Mouse (Mus musculus) MEL (cell line): ENCODE results near the gene Xpo6. TPM values are rescaled to one million over a fixed set of nuclear protein-coding genes. Genes with fewer than 3 reads are reported as not detected.

Experiments used
- DNase-seq: peaks from one replicate; pipeline ENCODE4 v3.0.0; 2011; ENCODE audit warnings: low read depth, low spot score
- H3K27ac ChIP-seq: 2 replicates; pipeline ENCODE4 v1.5.1; 2012; ENCODE audit warnings: low read depth, mild to moderate bottlenecking, control low read depth, low read length, moderate library complexity; ENCODE audit not compliant: control insufficient read depth
- H3K27me3 ChIP-seq, 2 experiments: fragments of 150-350 bp in 1 of 2; sonication (generic) in 1 of 2; 2 replicates each; pipeline ENCODE4 v1.6.1; 2012; ENCODE audit warnings: low read length in 2 of 2, mild to moderate bottlenecking in 2 of 2, improper control_type of control experiment in 1 of 2, moderate library complexity in 1 of 2; ENCODE audit not compliant: insufficient read depth in 2 of 2, control insufficient read depth in 1 of 2
- H3K36me3 ChIP-seq, 2 experiments: 2 replicates each; pipeline ENCODE4 v1.6.1; 2012 to 2014; ENCODE audit warnings: low read length in 2 of 2, improper control_type of control experiment in 1 of 2, inconsistent platforms in 1 of 2, mild to moderate bottlenecking in 1 of 2; ENCODE audit not compliant: insufficient read depth in 2 of 2, control insufficient read depth in 1 of 2
- H3K4me1 ChIP-seq, 2 experiments: fragments of 150-350 bp in 1 of 2; sonication (generic) in 1 of 2; 2 replicates each; pipeline ENCODE4 v1.6.1; 2012; ENCODE audit warnings: low read length in 2 of 2, improper control_type of control experiment in 1 of 2, mild to moderate bottlenecking in 1 of 2; ENCODE audit not compliant: insufficient read depth in 2 of 2, control insufficient read depth in 1 of 2
- H3K4me3 ChIP-seq, 2 experiments: fragments of 150-350 bp in 1 of 2; sonication (generic) in 1 of 2; 2 replicates each; pipeline ENCODE4 v1.5.1; 2012; ENCODE audit warnings: low read depth in 2 of 2, low read length in 2 of 2, mild to moderate bottlenecking in 2 of 2, moderate library complexity in 2 of 2, control low read depth in 1 of 2, improper control_type of control experiment in 1 of 2; ENCODE audit not compliant: control insufficient read depth in 1 of 2, insufficient read depth in 1 of 2
- H3K79me2 ChIP-seq: 2 replicates; pipeline ENCODE4 v1.6.1; 2012; ENCODE audit warnings: mild to moderate bottlenecking, low read length, moderate library complexity; ENCODE audit not compliant: control insufficient read depth, poor library complexity, insufficient read depth
- H3K9ac ChIP-seq: 2 replicates; pipeline ENCODE4 v1.6.1; 2012; ENCODE audit warnings: low read depth, mild to moderate bottlenecking, control low read depth, low read length, moderate library complexity; ENCODE audit not compliant: control insufficient read depth, poor library complexity, severe bottlenecking
- H3K9me3 ChIP-seq: fragments of 150-350 bp; sonication (generic); replicated peaks from 2 replicates; pipeline ENCODE4 v1.6.1; 2012; ENCODE audit warnings: mild to moderate bottlenecking, low read length, improper control_type of control experiment, moderate library complexity; ENCODE audit not compliant: insufficient read depth
- E2F4 ChIP-seq: IDR thresholded peaks from 2 replicates; pipeline ENCODE4 v1.6.1; 2011; ENCODE audit warnings: low read depth, low read length, improper control_type of control experiment, borderline replicate concordance
- GATA1 ChIP-seq: IDR thresholded peaks from 2 replicates; pipeline ENCODE4 v1.6.1; 2011; ENCODE audit warnings: low read depth, low read length, improper control_type of control experiment
- HCFC1 ChIP-seq: IDR thresholded peaks from 2 replicates; pipeline ENCODE4 v1.6.1; 2012; ENCODE audit warnings: low read depth, mild to moderate bottlenecking, inconsistent platforms, low read length, improper control_type of control experiment, moderate library complexity
- JUND ChIP-seq: IDR thresholded peaks from 2 replicates; pipeline ENCODE4 v1.6.1; 2011; ENCODE audit warnings: low read depth, mild to moderate bottlenecking, improper control_type of control experiment, low read length
- KAT2A ChIP-seq: conservative IDR thresholded peaks from 2 replicates; pipeline ENCODE4 v1.6.1; 2012; ENCODE audit warnings: low read depth, low read length, improper control_type of control experiment, inconsistent platforms
- MAFK ChIP-seq: IDR thresholded peaks from 2 replicates; pipeline ENCODE4 v1.6.1; 2011; ENCODE audit warnings: low read depth, mild to moderate bottlenecking, low read length, improper control_type of control experiment, borderline replicate concordance
- MAX ChIP-seq: IDR thresholded peaks from 2 replicates; pipeline ENCODE4 v1.6.1; 2011; ENCODE audit warnings: low read length, improper control_type of control experiment
- MEF2A ChIP-seq: IDR thresholded peaks from 2 replicates; pipeline ENCODE4 v1.6.1; 2014; ENCODE audit warnings: low read depth, mild to moderate bottlenecking, inconsistent platforms, low read length, improper control_type of control experiment; ENCODE audit not compliant: poor library complexity, insufficient replicate concordance, severe bottlenecking; ENCODE audit errors: extremely low read depth
- MXI1 ChIP-seq: IDR thresholded peaks from 2 replicates; pipeline ENCODE4 v1.6.1; 2011; ENCODE audit warnings: mild to moderate bottlenecking, low read depth, low read length, improper control_type of control experiment
- MYB ChIP-seq: IDR thresholded peaks from 2 replicates; pipeline ENCODE4 v1.6.1; 2011; ENCODE audit warnings: mild to moderate bottlenecking, low read depth, low read length, improper control_type of control experiment
- MYC ChIP-seq: IDR thresholded peaks from 2 replicates; pipeline ENCODE4 v1.6.1; 2011; ENCODE audit warnings: low read depth, mild to moderate bottlenecking, low read length, improper control_type of control experiment, moderate library complexity
- NELFE ChIP-seq: IDR thresholded peaks from 2 replicates; pipeline ENCODE4 v1.6.1; 2011; ENCODE audit warnings: low read depth, low read length, improper control_type of control experiment
- NRF1 ChIP-seq: IDR thresholded peaks from 2 replicates; pipeline ENCODE4 v1.6.1; 2014; ENCODE audit warnings: low read depth, mild to moderate bottlenecking, inconsistent platforms, low read length, improper control_type of control experiment, moderate library complexity; ENCODE audit not compliant: poor library complexity, insufficient read depth, severe bottlenecking
- POLR2A ChIP-seq, 2 experiments: IDR thresholded peaks; 2 replicates each; pipeline ENCODE4 v1.6.1; 2011 to 2012; ENCODE audit warnings: low read length in 2 of 2, mild to moderate bottlenecking in 2 of 2, control low read depth in 1 of 2, improper control_type of control experiment in 1 of 2, low read depth in 1 of 2, moderate library complexity in 1 of 2; ENCODE audit not compliant: control insufficient read depth in 1 of 2, insufficient read depth in 1 of 2, poor library complexity in 1 of 2
- POLR2AphosphoS2 ChIP-seq: IDR thresholded peaks from 2 replicates; pipeline ENCODE4 v1.6.1; 2011; ENCODE audit warnings: low read length, improper control_type of control experiment
- RAD21 ChIP-seq: IDR thresholded peaks from 2 replicates; pipeline ENCODE4 v1.6.1; 2011; ENCODE audit warnings: mild to moderate bottlenecking, low read depth, low read length, improper control_type of control experiment
- SMC3 ChIP-seq: IDR thresholded peaks from 2 replicates; pipeline ENCODE4 v1.6.1; 2011; ENCODE audit warnings: low read depth, low read length, improper control_type of control experiment
- TCF12 ChIP-seq: IDR thresholded peaks from 2 replicates; pipeline ENCODE4 v1.6.1; 2014; ENCODE audit warnings: low read depth, mild to moderate bottlenecking, inconsistent platforms, low read length, improper control_type of control experiment, moderate library complexity
- USF2 ChIP-seq, 2 experiments: IDR thresholded peaks; 2 replicates each; pipeline ENCODE4 v1.6.1; 2011 to 2012; ENCODE audit warnings: improper control_type of control experiment in 2 of 2, low read length in 2 of 2, borderline replicate concordance in 1 of 2, inconsistent platforms in 1 of 2, low read depth in 1 of 2, mild to moderate bottlenecking in 1 of 2; ENCODE audit not compliant: insufficient read depth in 1 of 2
- ZC3H11A ChIP-seq: IDR thresholded peaks from 2 replicates; pipeline ENCODE4 v1.6.1; 2012; ENCODE audit warnings: low read depth, mild to moderate bottlenecking, inconsistent platforms, low read length, improper control_type of control experiment
- ZMIZ1 ChIP-seq: IDR thresholded peaks from 2 replicates; pipeline ENCODE4 v1.6.1; 2012; ENCODE audit warnings: low read depth, mild to moderate bottlenecking, inconsistent platforms, low read length, improper control_type of control experiment, moderate library complexity
- ZNF384 ChIP-seq: IDR thresholded peaks from 2 replicates; pipeline ENCODE4 v1.6.1; 2012; ENCODE audit warnings: low read depth, mild to moderate bottlenecking, inconsistent platforms, low read length, improper control_type of control experiment
- polyA plus RNA-seq, 2 experiments: library from polyadenylated mRNA; stranded (reverse) in 1 of 2; unstranded in 1 of 2; fragments of >175 nt in 1 of 2; fragments of >200 nt in 1 of 2; gene quantifications; 2 replicates each; pipeline versions ENCODE4 v1.2.1 to v1.2.4; 2012; ENCODE audit warnings: low replicate concordance in 2 of 2, low read depth in 1 of 2; ENCODE audit not compliant: insufficient read length in 2 of 2, insufficient read depth in 1 of 2, missing spikeins in 1 of 2
- total RNA-seq: library from RNA; depleted of rRNA; stranded (reverse); fragments of 300-350 nt; gene quantifications from 2 replicates; pipeline ENCODE4 v1.2.3, GENCODE M21; 2012

The Xpo6 gene
- total and polyA plus RNA-seq, 3 experiments = 89.3 to 365 (median 197) TPM

- Histone ChIP-seq H3K4me3 (no peak overlapping the region), H3K79me2 (peaks cover 3% of the 10 kb centered on the region; the same call in 1 of the 2 replicates), H3K9me3 (no peaks in the 10 kb centered on the region), H3K36me3 (peaks cover 0 to 37% of the 10 kb centered on the region in 2 experiments; a peak in 2 of 4 replicates), H3K27ac (no peak overlapping the region), H3K4me1 (no peaks in the 10 kb centered on the region), H3K9ac (no peak overlapping the region), H3K27me3 (no peaks in the 10 kb centered on the region)
- no peak for DNase-seq
- TF ChIP-seq POLR2A (IDR thresholded peaks at IDR 0.05; ENCODE audit: control insufficient read depth in 1 of 2, insufficient read depth in 1 of 2, low read depth in 1 of 2, low read length in 2 of 2, poor library complexity in 1 of 2) (no peak), ZNF384 (no peak), JUND (no peak), SMC3 (no peak), MAFK (no peak), RAD21 (no peak), MAX (no peak), MYC (no peak), MEF2A (no peak), POLR2AphosphoS2 (no peak), ZC3H11A (no peak), MXI1 (no peak), NRF1 (no peak), KAT2A (no peak), ZMIZ1 (no peak), USF2 (IDR thresholded peaks at IDR 0.05; ENCODE audit: borderline replicate concordance in 1 of 2, insufficient read depth in 1 of 2, low read depth in 1 of 2, low read length in 2 of 2) (no peak), MYB (no peak), GATA1 (no peak), HCFC1 (no peak), NELFE (no peak)
Observed at GRCm38 (mm10) chr7:126146156-126146555, 54.1 kb downstream of the Xpo6 start.

DNA sequence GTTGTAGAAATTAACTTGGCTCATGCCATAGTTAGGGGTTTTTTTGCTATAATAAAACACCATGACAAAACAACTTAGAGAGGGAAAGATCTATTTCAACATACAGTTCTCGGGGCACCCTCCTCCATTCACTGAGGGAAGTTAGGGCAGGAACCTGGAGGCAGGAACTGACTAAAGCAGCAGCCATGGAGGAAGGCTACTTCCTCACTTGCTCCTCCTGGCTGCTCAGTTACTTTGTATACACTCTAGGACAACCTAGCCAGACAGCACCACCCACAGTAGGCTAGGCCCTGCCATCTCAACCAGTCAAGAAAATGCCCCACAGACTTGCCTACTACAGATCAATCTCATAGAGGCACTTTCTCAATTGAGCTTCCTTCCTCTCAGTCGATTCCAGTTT, 55.9 kb downstream of the Xpo6 start:
- H3K9ac ChIP-seq = no peak overlapping the region
- H3K9me3 ChIP-seq = no peaks in the 10 kb centered on the region
- no peaks in the 10 kb centered on the region for H3K4me1 ChIP-seq
- DNase-seq = no peak
- TF ChIP-seq TCF12 = no peak
- no peak for TF ChIP-seq E2F4
- no peak for TF ChIP-seq NELFE
- TF ChIP-seq GATA1 = no peak
- no peaks in the 10 kb centered on the region for H3K27me3 ChIP-seq
- no peaks in the 10 kb centered on the region for H3K79me2 ChIP-seq
- no peak overlapping the region for H3K4me3 ChIP-seq
- peaks cover 0 to 44% of the 10 kb centered on the region in 2 experiments; a peak in 2 of 4 replicates for H3K36me3 ChIP-seq
- H3K27ac ChIP-seq = no peak overlapping the region
